Mouse (Mus musculus) embryonic facial prominence, embryonic 11.5 days (tissue): ENCODE measurements around the gene Prkaa2. TPM values are rescaled to one million over a fixed set of nuclear protein-coding genes. Genes with fewer than 3 reads are reported as not detected.

Source experiments
- ATAC-seq: fragments of 200-750 bp; cut with Nextera tagmentation; replicated peaks from 2 replicates; pipeline ENCODE4 v1.8.0; 2017; ENCODE audit warnings: low read depth; ENCODE audit not compliant: insufficient number of reproducible peaks, low FRiP score, low TSS enrichment
- DNase-seq: peaks from one replicate; pipeline ENCODE4 v3.0.0-alpha.2; 2015; ENCODE audit warnings: low spot score
- H3K27ac ChIP-seq: fragments of 300-500 bp; sonication (generic); replicated peaks from 2 replicates; pipeline ENCODE4 v1.5.1; 2014; ENCODE audit warnings: mild to moderate bottlenecking, low read depth, low read length, control low read depth
- H3K27me3 ChIP-seq: fragments of 300-500 bp; sonication (generic); 2 replicates; pipeline ENCODE4 v1.6.1; 2014; ENCODE audit warnings: mild to moderate bottlenecking, low read length, moderate library complexity, mixed read lengths; ENCODE audit not compliant: control insufficient read depth, insufficient read depth
- H3K36me3 ChIP-seq: fragments of 300-500 bp; sonication (generic); replicated peaks from 2 replicates; pipeline ENCODE4 v1.6.1; 2014; ENCODE audit warnings: low read depth, mild to moderate bottlenecking, low read length, moderate library complexity, mixed read lengths; ENCODE audit not compliant: control insufficient read depth, insufficient read depth
- H3K4me1 ChIP-seq: fragments of 300-500 bp; sonication (generic); 2 replicates; pipeline ENCODE4 v1.6.1; 2014; ENCODE audit warnings: low read length, mixed read lengths; ENCODE audit not compliant: control insufficient read depth, insufficient read depth
- H3K4me2 ChIP-seq: fragments of 300-500 bp; sonication (generic); 2 replicates; pipeline ENCODE4 v1.6.1; 2014; ENCODE audit warnings: low read depth, mild to moderate bottlenecking, control low read depth, low read length, moderate library complexity
- H3K4me3 ChIP-seq: fragments of 300-500 bp; sonication (generic); 2 replicates; pipeline ENCODE4 v1.5.1; 2014; ENCODE audit warnings: low read depth, low read length, control low read depth
- H3K9ac ChIP-seq: fragments of 300-500 bp; sonication (generic); replicated peaks from 2 replicates; pipeline ENCODE4 v1.6.1; 2014; ENCODE audit warnings: mild to moderate bottlenecking, control low read depth, low read length
- H3K9me3 ChIP-seq: fragments of 300-500 bp; sonication (generic); replicated peaks from 2 replicates; pipeline ENCODE4 v1.6.1; 2016; ENCODE audit warnings: mild to moderate bottlenecking, low read length, inconsistent platforms, mixed read lengths; ENCODE audit not compliant: control insufficient read depth
- WGBS: fragments of 180-500 bp; shearing (Covaris S2); extraction: QIAGEN DNeasy Blood & Tissue Kit; methylation state at CpG from one replicate; pipeline ENCODE4 v1.1.7; 2014; 5-methylcytosine and 5-hydroxymethylcytosine counted together
- polyA plus RNA-seq: library from polyadenylated mRNA; unstranded; fragments of >200 nt; fragmentation: Nextera tagmentation; extraction: Ambion mirVana; gene quantifications from 2 replicates; pipeline ENCODE4 v1.2.1, GENCODE M21; 2014

Prkaa2 gene
- polyA plus RNA-seq, 1 experiment from 2014 or later: 1.5 TPM

GRCm38 (mm10) chr4:105113468-105113867, 3.8 kb upstream of the Prkaa2 start:
- DNase-seq (no peak), ATAC-seq (no peak)
- Histone ChIP-seq H3K4me3 (no peak overlapping the region), H3K9ac (no peak overlapping the region), H3K27me3 (peaks cover 6% of the 10 kb centered on the region), H3K27ac (no peak overlapping the region), H3K4me1 (no peaks in the 10 kb centered on the region; the same call in 1 of the 2 replicates), H3K9me3 (no peaks in the 10 kb centered on the region), H3K4me2 (no peak overlapping the region), H3K36me3 (no peaks in the 10 kb centered on the region)
- WGBS: 84% methylated on average over 3 of the region's 3 CpGs

DNA sequence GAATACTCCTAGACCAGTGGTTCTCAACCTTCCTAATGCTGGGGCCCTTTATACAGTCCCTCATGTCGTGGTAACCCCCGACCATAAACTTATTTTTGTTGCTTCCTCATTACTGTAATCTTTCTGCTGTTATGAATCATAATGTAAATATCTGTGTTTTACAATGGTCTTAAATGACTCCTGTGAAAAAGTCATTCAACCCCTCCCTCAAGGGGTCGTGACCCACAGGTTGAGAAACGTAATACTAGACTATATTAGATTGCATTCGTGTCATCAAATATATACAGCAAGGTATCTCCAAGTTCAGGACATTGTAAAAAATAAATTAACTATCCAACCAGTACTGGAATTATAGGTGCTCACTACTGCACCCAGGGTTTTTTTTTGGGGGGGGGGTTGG, 3.4 kb upstream of the Prkaa2 start:
- ATAC-seq (no peak), DNase-seq (no peak)
- no peaks in the 10 kb centered on the region for H3K36me3 ChIP-seq
- H3K27me3 ChIP-seq: peaks cover 6% of the 10 kb centered on the region
- no peak overlapping the region for H3K27ac ChIP-seq
- H3K4me3 ChIP-seq: no peak overlapping the region
- 84% methylated on average over 5 of the region's 5 CpGs for WGBS
- H3K9ac ChIP-seq: no peak overlapping the region
- no peaks in the 10 kb centered on the region for H3K9me3 ChIP-seq
- no peak overlapping the region for H3K4me2 ChIP-seq
- H3K4me1 ChIP-seq: no peaks in the 10 kb centered on the region; the same call in 1 of the 2 replicates

- H3K27me3 ChIP-seq: peaks cover 6% of the 10 kb centered on the region
- 86% methylated on average over 11 of the region's 11 CpGs for WGBS
- H3K4me2 ChIP-seq: no peak overlapping the region
- no peak overlapping the region for H3K9ac ChIP-seq
- no peaks in the 10 kb centered on the region for H3K36me3 ChIP-seq
- H3K4me1 ChIP-seq: no peaks in the 10 kb centered on the region; the same call in 1 of the 2 replicates
- no peaks in the 10 kb centered on the region for H3K9me3 ChIP-seq
- no peak for DNase-seq
- no peak overlapping the region for H3K27ac ChIP-seq
- H3K4me3 ChIP-seq: no peak overlapping the region
- no peak for ATAC-seq
Measured at GRCm38 (mm10) chr4:105111770-105112169, 2.1 kb upstream of the Prkaa2 start.

GRCm38 (mm10) chr4:105110684-105111035, 970 bp upstream of the Prkaa2 start:
- Histone ChIP-seq H3K4me2 (peak overlapping the region; percentile 96), H3K9ac (no peak overlapping the region), H3K9me3 (no peaks in the 10 kb centered on the region), H3K36me3 (no peaks in the 10 kb centered on the region), H3K4me3 (no peak overlapping the region), H3K27ac (no peak overlapping the region), H3K27me3 (peaks cover 6% of the 10 kb centered on the region), H3K4me1 (no peaks in the 10 kb centered on the region; the same call in 1 of the 2 replicates)
- ATAC-seq: no peak
- 59% methylated on average over 4 of the region's 4 CpGs for WGBS
- no peak for DNase-seq

DNA sequence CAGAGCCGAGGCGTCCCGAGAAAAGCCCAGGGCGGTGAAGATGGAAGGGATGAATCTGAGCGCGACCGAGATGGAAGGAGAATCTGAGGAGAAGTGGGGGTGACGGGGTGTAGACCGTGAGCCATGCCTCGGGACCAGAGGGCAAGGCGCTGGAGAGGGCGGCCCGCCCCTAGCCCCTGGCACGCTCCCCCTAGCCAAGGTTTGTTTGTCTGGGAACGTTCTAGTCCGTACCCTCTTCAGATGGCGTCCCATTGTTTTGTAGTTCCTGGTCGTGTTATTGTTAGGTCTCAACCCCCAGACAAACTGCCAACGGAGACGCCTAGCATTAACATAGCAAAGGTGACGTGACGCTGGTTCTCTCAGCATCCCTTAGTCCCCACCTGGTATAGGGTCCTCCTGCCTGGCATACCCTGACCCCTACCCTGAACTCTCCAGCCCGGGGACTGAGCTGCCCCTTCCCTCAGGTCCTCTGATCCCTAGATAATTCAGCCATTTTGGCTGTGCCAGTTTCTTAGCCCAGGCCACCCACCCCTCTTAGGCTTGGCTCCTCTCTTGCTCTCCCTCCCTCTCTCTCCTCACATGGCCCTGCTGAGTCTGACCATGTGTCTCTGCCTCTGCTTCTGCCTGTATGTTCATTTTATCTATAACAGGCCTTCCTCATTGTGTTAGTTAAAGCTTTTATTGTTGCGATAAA, 447 bp upstream of the Prkaa2 start:
- Histone ChIP-seq H3K27ac (no peak overlapping the region), H3K36me3 (no peaks in the 10 kb centered on the region), H3K4me1 (no peaks in the 10 kb centered on the region; the same call in 1 of the 2 replicates), H3K27me3 (peaks cover 6% of the 10 kb centered on the region), H3K4me2 (peak overlapping the region; percentile 96), H3K4me3 (peak overlapping the region; percentile 67), H3K9ac (peak overlapping the region; percentile 77), H3K9me3 (no peaks in the 10 kb centered on the region)
- no peak for DNase-seq
- ATAC-seq: peak; percentile 79
- 3% methylated on average over 21 of the region's 24 CpGs for WGBS

DNA sequence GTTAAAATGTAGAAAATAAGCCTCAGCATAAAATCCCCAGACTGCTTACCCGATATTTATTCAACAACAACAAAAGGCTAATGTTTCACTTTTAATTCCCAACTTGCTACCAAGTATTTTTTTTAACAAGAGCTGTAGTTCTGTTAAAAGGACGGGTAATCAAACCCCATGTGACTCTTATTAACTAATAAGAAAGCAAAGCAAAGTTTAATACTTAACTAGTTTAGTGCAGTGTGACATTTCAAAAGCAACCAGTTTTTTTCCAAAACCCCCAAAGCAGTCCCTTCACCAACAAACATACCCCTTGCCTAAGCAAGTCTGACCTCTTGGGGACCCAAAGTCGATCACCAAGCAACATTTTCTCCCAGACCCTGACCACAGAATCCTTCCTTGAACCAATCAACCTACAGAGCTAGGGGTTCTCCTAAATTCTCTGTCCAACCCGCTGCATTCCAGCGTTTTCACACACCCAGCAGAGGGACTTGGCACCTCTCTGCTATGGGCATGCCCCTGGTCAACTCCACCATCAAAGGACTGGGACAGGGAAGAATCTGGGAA, 970 bp downstream of the Prkaa2 start:
- Histone ChIP-seq H3K9me3 (no peaks in the 10 kb centered on the region), H3K27me3 (peaks cover 6% of the 10 kb centered on the region), H3K4me1 (no peaks in the 10 kb centered on the region; the same call in 1 of the 2 replicates), H3K4me3 (peak overlapping the region; percentile 67), H3K9ac (peak overlapping the region; percentile 77; the same call in 1 of the 2 replicates), H3K27ac (no peak overlapping the region), H3K36me3 (no peaks in the 10 kb centered on the region), H3K4me2 (peak overlapping the region; percentile 96)
- 16% methylated on average over 5 of the region's 5 CpGs for WGBS
- DNase-seq (no peak), ATAC-seq (no peak; the same call in 1 of the 2 replicates)

DNA sequence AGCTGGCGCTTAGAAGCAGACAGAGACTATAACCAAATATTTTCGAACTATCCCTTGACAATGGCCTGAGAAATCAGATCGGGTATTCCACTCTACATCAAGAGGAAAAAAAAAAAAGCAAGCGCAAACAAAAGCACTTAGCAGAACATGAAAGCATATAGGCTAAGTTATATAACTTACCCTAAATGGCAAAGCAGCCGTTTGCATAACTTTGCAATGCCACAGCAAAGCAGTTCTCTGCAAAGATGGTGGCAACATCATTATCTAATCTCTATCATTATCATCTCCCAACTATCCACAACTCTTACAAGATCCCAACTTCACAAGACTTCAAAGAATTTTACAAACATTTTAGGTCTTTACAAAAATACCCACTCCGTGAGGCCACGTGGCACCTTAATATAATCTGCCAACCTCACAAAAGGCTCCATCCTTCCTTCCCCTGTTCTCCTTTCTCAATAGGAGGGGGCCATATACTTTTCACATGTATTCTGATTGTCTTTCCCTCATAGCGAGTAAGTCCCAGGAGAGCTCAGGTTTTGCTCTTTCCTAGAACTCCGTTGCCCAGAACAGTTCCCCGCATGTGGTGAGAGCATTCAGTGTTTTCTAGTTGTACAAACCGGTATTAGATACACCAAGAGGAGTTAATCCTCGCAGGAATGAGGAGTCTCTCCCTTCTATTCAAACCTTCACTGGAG, 1.6 kb downstream of the Prkaa2 start:
- Histone ChIP-seq H3K4me3 (no peak overlapping the region), H3K36me3 (no peaks in the 10 kb centered on the region), H3K27ac (no peak overlapping the region), H3K4me2 (no peak overlapping the region), H3K27me3 (peaks cover 6% of the 10 kb centered on the region), H3K9ac (no peak overlapping the region), H3K9me3 (no peaks in the 10 kb centered on the region), H3K4me1 (no peaks in the 10 kb centered on the region; the same call in 1 of the 2 replicates)
- DNase-seq (no peak), ATAC-seq (no peak)
- 63% methylated on average over 12 of the region's 12 CpGs for WGBS
